Mouse (Mus musculus) T-cell, adult 2 months (primary cell): Measurements from ENCODE around the gene Nlrp9b.
"Not testable (repeated sequence)": the region's sequence is repeated elsewhere in the genome, so short reads cannot be mapped to it uniquely, and the experiment has no call there.

Source experiments
- DNase-seq: peaks from one replicate; pipeline ENCODE4 v3.0.0; 2022; ENCODE audit warnings: low spot score

Nlrp9b gene

DNA sequence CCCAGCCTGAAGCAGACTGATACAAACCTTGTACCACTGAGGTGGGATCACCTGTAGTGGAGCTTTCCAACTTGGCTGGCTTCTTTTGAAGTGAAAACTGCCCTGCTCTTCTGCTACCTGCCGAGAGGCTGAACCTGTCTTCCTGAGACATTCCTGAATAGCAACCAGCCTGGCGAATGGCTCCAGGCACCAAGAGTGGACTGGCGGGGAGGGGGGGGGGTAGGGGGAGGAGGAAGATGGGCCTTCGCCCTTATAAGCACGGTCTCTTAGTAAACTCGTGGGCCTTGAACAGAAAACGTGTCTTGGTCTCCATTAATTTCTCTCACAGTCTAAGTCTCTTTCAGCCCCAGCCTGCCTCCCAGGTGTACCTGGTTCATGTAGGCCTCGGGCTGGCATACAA is at the start of gene Nlrp9b:
TSS of gene Nlrp9b (plus strand) at position 301 of the 400 bp plus-strand sequence.
- DNase-seq, result not testable (repeated sequence)

DNA sequence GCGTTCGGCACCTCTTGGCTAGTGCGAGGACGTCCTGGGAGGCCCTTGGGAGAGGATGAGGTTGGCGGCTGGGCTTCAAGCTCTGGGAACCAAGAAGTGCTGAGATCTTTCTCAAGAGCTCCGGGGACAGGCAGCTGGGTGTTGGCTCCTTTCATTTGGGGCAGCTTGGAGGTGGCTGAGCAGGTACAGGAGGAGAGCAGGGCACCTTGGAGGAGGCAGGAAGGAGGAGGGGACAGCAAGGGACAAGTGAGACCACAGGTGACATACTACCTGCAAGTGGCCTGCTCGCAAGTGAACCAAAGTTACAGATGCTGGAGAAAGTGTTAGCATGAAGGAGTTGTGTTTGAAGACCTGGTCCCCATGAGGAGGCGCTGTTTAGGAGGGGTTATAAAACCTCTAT is 46.6 kb upstream of the Nlrp9b start:
- no peak for DNase-seq

DNA sequence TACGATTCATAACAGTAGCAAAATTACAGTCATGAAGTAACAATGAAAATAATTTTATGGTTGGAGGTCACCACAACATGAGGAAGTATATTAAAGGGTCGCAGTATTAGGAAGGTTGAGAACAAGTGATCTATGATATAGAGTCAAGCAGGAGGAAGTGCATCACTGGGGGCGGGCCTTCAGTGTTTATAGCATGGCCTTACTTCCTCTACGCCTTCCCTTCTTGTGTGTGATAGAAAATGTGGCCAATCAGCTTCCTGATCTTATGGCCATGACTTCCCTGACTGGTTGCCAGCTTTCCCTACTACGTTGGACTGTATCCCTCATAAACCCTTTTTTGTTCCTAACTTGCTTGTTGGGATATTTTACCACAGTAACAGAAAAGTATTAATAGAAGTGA is 46.1 kb upstream of the Nlrp9b start:
- peak; percentile 46 for DNase-seq

DNA sequence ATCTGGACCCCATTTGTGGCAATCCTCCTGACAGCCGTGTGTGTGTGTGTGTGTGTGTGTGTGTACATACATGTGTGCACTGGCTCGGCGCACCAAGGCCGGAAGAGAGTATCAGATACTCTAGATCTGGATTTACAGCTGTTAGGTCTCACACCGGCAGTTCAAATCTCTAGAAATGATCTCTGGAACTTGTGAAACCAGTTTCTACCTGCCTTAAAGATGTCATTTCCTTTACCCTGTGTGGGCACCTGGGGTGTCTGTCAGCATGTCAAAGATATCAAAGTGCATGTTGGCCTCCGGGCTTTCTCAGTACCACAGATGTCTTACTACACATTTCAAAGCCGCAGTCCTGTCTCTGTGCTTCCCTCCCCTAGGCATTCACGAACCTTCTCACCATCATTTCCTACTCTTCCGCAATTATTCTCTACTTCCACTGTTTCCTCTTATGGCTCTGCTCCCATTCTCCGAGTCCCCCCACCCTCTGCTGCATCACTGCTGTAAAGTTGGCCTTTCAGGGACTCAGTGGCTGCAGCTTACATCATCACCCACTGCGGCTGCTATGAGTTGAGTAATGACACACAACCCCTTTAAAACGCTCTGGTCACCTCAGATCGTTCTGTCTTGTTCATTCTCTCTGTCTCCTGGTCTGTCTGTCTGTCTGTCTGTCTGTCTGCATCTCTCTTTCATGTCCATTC is 45.3 kb upstream of the Nlrp9b start:
- peak; percentile 79 for DNase-seq

DNA sequence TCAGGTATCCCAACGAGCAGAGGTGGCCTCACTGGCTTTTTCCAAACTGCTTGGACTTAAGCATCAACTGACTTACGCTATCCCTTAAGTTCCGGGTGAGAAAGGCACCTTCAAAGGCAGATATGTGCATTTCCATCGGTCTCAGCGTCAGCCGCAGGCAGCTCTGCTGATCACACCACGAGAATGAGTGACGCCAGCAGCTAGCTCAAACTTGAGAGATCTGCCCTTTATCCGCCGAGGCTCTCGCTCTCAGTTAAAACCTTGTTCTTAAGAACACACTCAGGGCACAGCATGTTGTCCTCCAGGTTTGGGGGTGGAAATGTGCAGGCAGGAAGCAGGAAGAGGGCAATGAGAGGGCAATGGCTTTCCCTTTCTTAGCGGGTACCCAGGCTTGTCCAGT is 42.3 kb upstream of the Nlrp9b start:
- peak; percentile 59 for DNase-seq

DNA sequence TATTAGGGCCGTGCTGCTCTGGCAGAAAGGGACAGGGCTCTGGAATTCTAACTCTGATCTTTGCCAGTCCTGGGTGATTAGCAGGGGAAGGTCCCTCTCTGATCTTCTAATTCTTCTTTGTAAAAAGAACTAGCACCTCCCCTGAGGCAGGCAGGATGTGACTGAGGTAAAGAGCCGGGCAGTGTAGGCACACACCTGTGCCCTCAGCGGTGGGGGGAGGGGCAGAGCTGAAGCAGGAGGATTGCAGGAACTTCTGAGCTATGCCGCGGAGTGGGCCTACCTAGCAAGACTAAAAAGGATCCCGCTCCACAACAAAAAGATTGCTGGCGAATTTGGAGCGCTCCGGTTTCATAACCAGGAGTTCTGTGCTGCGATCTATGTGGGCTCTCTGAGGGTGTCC is 41.3 kb upstream of the Nlrp9b start:
- DNase-seq, result peak; percentile 74

DNA sequence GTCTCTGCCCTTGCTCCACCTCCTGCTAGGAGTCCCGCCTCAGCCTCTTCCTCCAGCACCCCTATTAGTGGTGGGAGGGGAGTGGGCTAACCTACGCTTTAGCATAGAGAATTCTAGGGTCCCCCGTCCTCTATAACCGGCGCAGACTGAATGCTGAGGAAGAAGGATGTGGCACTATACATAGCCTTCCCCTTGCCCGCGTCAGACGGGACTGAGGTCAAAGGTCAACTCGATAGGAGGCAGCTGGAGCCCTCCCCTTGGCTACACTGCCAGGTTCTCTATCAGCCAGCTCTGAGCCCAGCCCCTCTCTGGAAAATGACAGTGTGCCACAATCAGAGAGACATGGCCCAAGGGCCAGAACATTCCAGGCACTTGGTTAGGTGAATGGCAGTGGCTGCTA is 40.7 kb upstream of the Nlrp9b start, which contains the start of gene Igsf23:
TSS of gene Igsf23 (minus strand) at position 168 of the 400 bp plus-strand sequence.
- no peak for DNase-seq

DNA sequence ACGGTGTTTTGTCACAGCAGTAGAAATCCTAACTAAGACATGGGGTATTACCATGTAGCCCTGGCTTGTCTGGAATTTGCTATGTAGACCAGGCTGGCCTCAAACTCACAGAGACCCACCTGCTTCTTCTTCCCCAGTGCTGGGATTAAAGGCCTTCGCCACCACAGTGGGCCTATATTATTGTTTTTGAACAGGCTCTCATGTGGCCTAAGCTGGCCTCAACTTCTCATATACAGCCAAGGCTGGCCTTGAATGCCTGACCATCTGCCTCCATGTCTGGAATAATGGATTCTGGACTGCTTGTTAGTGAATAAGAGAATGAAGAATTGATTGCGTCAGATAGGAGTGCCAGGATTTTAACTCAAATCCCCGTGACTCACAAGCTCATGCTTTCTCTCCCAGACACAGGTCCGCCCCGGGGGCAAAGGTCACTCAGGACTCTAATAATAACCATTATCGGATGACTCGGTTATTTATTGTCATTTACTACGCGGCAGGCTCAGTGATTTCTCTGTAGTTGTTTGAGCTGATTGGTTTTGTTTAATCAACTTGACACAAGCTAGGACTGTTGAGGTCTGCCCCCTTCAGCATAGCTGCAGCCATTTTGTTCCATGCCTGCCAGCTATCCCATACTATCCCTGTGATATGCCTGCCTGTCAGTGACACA is 38.8 kb upstream of the Nlrp9b start:
- no peak for DNase-seq

DNA sequence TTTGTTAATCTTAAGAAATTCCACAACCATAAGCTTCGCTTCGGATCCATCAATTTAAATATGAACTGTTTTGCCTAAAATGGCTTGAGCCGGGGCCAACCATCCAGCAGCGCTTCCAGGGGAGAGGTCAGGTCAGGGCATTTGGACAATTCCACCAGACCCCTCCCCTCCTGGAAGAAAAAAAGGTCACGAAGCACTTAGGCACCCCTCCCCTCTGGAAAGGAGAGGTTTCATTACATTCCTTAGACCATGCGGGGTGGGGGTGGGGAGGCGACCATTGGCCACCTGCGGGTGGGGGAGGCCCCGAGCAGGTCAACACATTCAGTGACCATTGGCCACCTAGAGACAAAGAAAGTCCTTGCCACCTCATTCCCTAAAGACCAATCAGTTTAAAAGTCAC is 38.2 kb upstream of the Nlrp9b start:
- no peak for DNase-seq

DNA sequence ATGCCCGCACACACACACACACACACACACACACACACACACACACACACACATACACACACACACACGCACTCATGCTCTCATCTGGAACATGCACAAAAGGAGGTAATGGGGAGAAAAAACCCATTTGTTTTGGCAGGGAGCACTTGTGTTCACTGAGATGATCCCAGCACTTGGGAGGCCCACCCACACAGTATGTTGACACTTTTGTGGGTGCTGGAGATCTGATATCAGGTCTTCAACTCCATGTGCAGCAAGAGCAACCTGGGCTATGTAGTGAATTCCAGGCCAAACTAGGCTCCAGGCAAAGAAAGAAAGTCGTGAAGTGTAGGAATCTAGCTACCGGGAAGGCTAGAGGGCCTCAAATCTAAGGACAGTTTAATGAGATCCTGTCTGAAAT is 35.4 kb upstream of the Nlrp9b start:
- DNase-seq, result no peak

DNA sequence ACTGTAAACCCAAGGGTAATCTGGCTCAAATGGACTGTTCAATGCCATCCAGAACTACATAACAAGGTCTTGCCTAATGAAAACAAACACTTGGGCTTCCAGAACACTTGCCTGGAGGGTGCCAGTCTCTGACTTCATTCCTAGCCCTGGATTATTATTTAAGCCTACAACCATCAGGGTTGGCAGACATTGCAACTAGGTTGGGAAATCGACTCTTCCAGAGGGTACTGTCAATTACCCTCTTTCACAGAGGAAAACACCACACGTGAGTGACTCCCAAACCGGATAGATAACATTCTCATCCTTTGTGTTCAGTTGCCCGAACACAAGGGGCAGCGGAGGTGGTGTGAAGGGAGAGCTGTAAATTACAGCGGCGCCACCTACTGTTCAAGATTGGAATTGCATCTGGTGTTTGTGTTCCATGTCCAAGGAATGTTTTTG is 34.9 kb upstream of the Nlrp9b start:
- peak; percentile 82 for DNase-seq

DNA sequence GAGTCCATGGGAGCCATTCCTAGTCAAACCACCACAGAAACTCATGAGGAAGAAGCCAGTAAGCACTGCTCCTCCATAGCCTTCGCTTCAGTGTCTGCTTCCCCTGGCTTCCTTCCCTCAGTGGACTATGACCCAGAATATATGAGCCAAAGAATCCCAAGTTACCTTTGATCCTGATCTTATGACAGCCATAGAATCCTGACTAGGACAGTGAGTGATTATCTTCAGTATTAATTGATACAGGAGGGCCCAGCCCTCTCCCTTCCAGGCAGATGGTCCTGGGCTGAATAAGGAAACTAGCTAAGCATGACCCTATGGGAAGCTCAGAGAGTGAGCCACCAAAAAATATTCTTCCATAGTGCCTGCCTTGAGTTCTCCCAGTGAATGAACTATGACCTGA is 28.8 kb upstream of the Nlrp9b start:
- DNase-seq, result no peak

DNA sequence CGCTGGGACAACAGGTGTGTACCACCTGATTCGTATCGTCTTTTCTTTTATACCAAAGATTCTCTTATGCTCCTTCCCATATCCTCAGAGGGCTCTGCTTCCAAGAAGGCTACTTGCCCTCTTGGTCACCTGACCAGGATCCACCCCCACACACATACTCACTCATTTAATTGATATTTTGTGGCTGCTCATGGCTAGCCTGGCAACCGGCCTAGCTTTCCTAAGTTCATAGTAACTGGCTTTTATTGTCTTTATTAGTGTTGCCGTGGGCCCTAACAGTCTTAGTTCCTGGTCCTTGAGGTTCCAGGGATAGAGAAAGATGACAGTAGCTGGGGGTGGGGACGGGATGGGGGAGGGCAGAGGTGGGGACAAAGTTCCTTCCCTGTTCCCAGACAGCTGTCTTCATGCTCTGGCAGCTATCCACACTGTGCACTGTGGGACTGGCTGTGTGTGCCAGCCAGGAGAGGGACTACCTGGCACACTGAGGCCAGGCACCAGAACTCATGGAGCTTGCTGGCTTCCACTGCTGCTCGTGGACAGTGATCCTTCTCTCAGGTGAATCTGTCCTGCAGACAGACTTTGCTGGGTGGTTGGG is 26.2 kb upstream of the Nlrp9b start, which contains the start of gene Ceacam20:
TSS of gene Ceacam20 (plus strand) at position 428 of the 595 bp plus-strand sequence.
- no peak for DNase-seq

DNA sequence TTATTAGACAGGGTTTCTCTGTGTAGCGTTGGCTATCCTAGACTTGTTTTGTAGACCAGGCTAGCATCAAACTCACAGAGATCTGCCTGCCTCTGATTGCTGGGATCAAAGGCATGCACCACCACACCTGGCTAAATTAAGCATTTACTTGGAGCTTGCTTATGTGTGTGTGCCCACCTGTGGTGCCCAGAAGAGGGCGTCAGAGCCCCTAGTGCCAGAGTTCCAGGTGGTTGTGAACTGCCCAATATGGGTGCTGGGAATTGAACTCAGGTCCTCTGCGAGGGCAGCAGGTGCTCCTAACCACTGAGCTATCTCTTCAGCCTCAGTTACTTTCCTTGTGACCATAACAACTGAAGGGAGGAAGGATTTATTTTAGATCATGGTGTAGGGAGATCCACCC is 22.2 kb upstream of the Nlrp9b start:
- DNase-seq, result no peak

DNA sequence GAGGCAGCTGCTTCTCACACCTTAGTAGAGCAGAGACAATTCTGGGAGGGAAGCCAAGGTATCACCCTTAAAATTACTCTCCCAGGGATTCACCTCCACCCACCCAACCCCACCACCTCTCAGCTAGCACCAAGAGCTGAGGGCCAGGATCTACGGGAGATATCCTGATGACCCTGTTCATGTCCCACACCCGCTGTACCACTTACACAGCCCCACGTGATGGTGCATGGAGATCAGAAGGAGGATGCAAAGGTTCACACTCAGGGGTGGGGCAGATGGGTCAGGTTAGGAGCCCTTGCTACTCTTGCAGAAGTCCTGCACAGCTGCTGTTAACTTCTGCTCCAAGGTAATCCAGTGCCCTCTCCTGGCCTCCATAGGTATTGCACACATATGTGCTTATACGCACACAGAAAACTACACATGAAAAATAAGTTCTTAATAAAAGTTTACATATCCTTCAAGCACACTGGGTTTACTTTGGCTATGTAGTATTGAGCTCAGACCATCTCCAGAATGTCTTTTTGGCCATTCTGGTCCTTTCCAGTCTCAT is 21.6 kb upstream of the Nlrp9b start:
- DNase-seq, result no peak

DNA sequence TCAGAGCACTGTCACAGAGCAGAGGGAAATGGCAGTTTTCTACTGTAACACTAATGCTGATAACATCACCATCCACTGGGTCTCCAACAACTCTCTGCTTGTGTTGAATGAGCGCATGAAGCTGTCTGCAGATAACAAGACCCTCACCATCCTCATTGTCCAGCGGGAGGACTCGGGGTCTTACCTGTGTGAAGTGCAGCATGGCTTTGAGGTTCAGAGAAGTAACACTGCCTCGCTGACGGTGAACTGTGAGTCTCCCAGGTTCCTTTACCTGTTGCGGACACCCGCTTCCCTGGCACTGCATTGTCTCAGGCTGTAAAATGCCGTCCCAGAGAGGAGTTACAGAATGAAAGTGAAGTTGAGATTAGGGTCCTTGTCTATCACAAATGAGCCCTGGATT is 21.1 kb upstream of the Nlrp9b start:
- DNase-seq, result no peak

DNA sequence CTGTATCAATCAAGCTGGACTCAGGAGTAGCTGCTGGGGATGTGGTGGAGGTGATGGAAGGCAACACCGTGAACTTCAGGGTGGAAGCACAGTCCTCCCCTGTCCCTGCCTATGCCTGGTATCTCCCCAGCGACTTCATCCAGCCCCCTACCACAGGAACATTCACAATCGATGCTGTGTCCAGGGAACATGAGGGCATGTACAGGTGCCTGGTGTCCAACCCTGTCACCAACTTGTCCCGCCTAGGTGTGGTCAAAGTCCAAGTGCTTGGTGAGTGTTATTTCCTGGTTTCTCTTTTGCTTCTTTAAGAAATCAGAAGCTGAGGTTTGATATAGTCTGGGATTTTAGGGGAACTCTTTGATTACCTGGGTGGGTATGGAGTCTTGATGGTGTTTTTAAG is 19.7 kb upstream of the Nlrp9b start:
- DNase-seq, result no peak

DNA sequence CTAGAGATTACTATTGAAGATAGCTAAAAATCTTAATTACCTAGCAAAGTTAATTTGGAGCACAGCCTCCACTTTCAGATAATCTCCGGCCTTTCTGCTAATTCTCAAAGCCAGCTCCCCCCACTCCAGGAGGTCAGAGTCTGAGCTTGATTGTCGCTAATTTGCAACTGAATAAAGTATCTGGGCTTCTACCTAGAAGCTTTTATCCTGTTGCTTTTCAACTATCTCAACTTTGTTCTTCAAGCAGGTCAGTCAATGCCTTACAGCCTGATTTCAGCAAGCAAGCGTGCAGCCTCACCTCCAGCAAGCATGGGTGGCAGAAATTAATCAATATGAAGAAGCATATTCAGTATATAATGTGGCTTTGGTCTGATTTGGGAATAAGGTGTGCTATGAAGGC is 5.5 kb downstream of the Nlrp9b start:
- not testable (repeated sequence) for DNase-seq

DNA sequence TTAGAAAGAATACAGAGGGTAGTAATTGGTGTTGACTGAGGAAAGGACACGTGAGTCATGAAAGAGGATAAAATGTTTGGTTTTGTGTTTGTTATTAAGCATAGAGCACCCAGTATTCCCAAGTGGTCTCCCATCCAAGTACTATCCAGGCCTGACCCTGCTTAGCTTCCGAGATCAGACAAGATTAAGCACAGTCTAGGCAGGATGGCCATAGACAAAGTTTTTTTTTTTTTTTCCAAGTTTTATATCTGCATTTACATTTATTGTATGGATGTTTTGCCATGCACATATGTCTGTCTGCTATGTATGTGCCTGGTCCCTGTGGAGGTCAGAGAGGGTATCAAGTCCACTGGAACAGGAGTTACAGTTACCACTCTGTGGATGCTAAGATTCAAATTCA is 18.7 kb downstream of the Nlrp9b start:
- DNase-seq, result no peak

DNA sequence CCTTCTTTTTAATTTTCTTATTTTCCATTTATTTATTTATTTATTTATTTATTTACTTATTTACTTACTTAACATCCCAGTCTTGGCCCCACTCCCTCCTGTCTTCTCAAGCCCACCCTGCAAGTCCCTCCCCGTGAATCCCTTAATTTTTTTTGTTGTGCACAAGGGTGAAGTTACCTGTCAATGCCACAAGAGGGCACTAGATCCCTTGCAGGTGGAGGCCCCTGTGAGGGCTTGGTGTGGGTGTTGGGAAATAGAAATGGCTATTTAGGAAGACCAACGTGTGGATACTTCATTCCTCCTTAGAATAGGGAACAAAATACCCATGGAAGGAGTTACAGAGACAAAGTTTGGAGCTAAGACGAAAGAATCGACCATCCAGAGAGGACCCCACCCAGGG is 72.8 kb downstream of the Nlrp9b start:
- DNase-seq, result not testable (repeated sequence)

DNA sequence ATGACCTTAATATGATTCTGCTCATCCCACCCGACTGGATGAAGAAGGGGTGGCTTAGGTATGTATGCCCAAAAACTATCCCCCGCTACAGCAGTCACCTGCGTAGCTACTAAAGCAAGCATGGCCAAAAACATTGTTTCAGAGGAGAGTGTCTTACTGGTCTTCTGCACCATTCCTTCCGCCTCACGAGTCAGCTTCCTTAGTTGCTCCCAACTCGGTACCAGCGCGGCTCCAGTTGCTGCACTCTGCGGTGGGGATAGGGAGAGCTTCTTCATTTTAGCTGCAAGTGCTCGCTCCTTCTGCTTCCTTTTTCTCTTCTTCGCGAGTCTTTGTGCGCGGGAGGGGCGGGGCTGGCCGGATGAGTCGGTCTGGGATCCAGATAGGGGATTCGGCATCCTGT is 86.9 kb downstream of the Nlrp9b start:
- not testable (repeated sequence) for DNase-seq

DNA sequence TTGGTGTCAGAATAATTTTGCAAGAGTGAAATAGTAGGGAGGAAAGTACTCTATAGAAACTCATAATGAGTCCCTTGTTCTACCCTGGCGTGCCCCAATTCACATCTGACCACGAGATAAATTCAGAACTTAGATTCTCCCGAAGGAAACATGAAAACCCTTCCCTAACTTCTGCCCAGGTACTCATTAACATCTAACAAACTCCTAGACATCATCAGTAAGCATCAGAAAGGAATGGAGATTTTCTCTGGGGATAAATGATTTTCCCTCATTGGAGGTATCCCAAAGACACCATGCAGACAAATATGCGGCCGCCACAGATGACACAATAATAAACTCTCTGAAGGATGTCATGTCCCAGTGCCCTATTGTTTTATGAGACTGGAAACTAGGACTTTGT is 108.1 kb downstream of the Nlrp9b start, which contains the start of gene Vmn1r91:
TSS of gene Vmn1r91 (plus strand) at position 301 of the 400 bp plus-strand sequence.
- not testable (repeated sequence) for DNase-seq

DNA sequence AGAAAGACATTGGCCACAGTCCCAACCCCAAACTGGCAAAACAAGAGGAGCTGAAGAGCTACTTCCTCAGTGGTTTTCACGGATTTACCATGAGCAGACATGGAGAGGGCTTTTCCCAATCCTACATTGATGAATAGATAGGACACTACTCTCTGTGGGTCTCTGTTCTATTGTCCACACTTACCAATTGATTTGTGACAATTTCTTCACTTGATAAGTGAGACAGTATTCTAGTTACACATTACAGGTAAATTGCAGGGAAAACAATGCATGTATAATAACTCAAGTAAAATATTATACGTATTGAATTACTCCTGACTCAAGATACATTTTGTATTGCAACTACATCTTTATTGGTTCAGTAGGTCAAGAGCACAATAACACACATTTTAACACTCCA is 131.2 kb downstream of the Nlrp9b start, which contains the start of gene Gm16442:
TSS of gene Gm16442 (minus strand) at position 101 of the 400 bp plus-strand sequence.
- DNase-seq, result not testable (repeated sequence)
